Mouse (Mus musculus) neural tube, embryonic 14.5 days (tissue): ENCODE data around the gene Ccng2. TPM values are rescaled to one million over a fixed set of nuclear protein-coding genes. Genes with fewer than 3 reads are reported as not detected.

Experiments
- ATAC-seq: fragments of 200-750 bp; cut with Nextera tagmentation; 2 replicates; pipeline ENCODE4 v1.8.0; 2017; ENCODE audit warnings: low read depth, mild to moderate bottlenecking, moderate TSS enrichment, moderate library complexity
- H3K27ac ChIP-seq: fragments of 300-500 bp; sonication (generic); 2 replicates; pipeline ENCODE4 v1.5.1; 2014; ENCODE audit warnings: low read depth, mild to moderate bottlenecking, control low read depth, low read length, moderate library complexity, mixed read lengths
- H3K27me3 ChIP-seq: fragments of 300-500 bp; sonication (generic); 2 replicates; pipeline ENCODE4 v1.6.1; 2014; ENCODE audit warnings: low read length; ENCODE audit not compliant: control insufficient read depth, insufficient read depth
- H3K36me3 ChIP-seq: fragments of 300-500 bp; sonication (generic); 2 replicates; pipeline ENCODE4 v1.6.1; 2014; ENCODE audit warnings: low read length, mixed read lengths; ENCODE audit not compliant: control insufficient read depth, insufficient read depth
- H3K4me1 ChIP-seq: fragments of 300-500 bp; sonication (generic); 2 replicates; pipeline ENCODE4 v1.6.1; 2014; ENCODE audit warnings: low read length; ENCODE audit not compliant: control insufficient read depth, insufficient read depth
- H3K4me2 ChIP-seq: fragments of 300-500 bp; sonication (generic); 2 replicates; pipeline ENCODE4 v1.6.1; 2014; ENCODE audit warnings: mild to moderate bottlenecking, low read depth, low read length, control low read depth
- H3K4me3 ChIP-seq: fragments of 300-500 bp; sonication (generic); 2 replicates; pipeline ENCODE4 v1.5.1; 2014; ENCODE audit warnings: low read depth, low read length, control low read depth, mixed read lengths
- H3K9ac ChIP-seq: fragments of 300-500 bp; sonication (generic); replicated peaks from 2 replicates; pipeline ENCODE4 v1.6.1; 2014; ENCODE audit warnings: low read depth, mild to moderate bottlenecking, control low read depth, low read length, mixed read lengths
- H3K9me3 ChIP-seq: fragments of 300-500 bp; sonication (generic); 2 replicates; pipeline ENCODE4 v1.6.1; 2016; ENCODE audit warnings: low read length; ENCODE audit not compliant: control insufficient read depth
- WGBS: fragments of 180-500 bp; shearing (Covaris S2); extraction: QIAGEN DNeasy Blood & Tissue Kit; methylation state at CpG from one replicate; pipeline ENCODE4 v1.1.7; 2014; 5-methylcytosine and 5-hydroxymethylcytosine counted together
- polyA plus RNA-seq: library from polyadenylated mRNA; unstranded; fragments of >200 nt; fragmentation: Nextera tagmentation; extraction: Ambion mirVana; gene quantifications from 2 replicates; pipeline ENCODE4 v1.2.1, GENCODE M21; 2014

Ccng2 gene
- 72.6 and 92.5 TPM in 2 replicates for polyA plus RNA-seq

DNA sequence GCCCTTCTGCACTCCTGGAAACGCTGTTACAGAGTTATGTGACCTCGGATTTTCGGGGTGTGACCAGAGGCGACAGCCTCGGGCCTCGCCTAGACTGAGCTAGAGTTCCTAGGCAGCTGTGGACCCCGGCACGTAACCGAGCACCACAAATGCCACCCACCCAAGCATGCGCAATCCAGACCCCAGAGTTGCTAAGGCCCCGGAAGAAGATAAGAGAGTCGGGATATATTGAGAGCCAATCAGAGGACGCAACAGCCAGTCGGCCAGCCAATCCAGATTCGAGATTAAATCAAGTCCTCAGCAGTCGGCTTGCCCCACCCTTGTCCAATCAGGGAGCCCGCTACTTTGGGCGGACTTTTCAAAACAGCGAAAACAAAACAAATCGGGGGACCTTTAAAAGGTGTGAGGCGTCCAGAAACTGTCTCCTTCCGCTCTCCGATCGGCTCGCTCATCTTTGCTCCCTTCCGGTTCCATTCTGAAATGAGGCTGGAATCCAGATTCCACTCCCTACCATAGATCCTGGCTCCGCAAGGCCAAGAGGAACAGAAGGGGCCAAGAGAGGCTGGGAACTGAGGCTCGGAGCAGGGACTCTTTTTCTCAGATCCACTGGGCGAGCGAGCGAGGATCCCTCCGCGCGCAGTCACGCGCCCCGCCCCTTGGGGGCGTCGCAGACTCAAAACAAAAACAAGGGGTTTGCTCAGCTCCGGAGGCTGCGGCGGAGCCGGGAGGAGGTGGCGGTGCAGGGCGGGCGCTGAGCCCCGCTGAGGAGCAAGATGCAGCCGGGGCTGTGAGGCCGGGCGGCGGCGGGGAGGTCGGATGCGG lies at the start of gene Ccng2:
TSS of gene Ccng2 (plus strand) at position 375 of the 822 bp plus-strand sequence.
- Histone ChIP-seq H3K9me3 (no peaks in the 10 kb centered on the region), H3K27ac (peak within 1 kb of the TSS; percentile 95), H3K4me1 (peaks cover 12% of the 10 kb centered on the region), H3K4me2 (peak within 1 kb of the TSS; percentile 72), H3K36me3 (peaks cover 14% of the 10 kb centered on the region), H3K27me3 (no peaks in the 10 kb centered on the region), H3K4me3 (peak within 1 kb of the TSS; percentile 87), H3K9ac (peak within 1 kb of the TSS; percentile 96)
- under 1% methylated on average over 50 of the region's 54 CpGs for WGBS
- peak; percentile 97 for ATAC-seq

GRCm38 (mm10) chr5:93218375-93218774 lies 48.7 kb upstream of the Ccng2 start:
- no peak for ATAC-seq
- 86% methylated on average over 3 of the region's 3 CpGs for WGBS
- no peak overlapping the region for H3K27ac ChIP-seq

DNA sequence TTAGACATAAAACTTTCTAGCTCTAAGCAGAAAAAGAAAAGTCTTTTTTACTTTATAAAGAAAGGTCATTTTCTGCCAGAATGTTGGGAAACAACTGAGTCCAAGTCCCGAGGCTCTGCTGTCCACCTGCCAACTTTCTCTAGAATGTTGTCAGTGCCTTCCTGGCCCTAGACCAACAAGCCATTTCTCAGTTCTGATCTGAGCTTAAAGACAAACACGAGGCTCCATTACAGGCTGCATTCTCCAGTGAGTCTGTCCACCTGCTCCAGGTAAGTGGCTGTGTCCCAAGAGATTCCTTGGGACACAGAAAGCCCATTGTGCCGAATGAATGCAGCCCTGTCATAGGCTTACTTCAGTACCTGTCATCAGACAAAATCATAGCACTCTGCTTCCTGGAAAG lies 45.4 kb upstream of the Ccng2 start:
- no peaks in the 10 kb centered on the region for H3K4me1 ChIP-seq
- H3K4me3 ChIP-seq = no peak overlapping the region
- H3K4me2 ChIP-seq = no peak overlapping the region
- 71% methylated on average over 3 of the region's 3 CpGs for WGBS
- H3K27me3 ChIP-seq = no peaks in the 10 kb centered on the region
- H3K36me3 ChIP-seq = no peaks in the 10 kb centered on the region
- ATAC-seq = no peak
- H3K9ac ChIP-seq = no peak overlapping the region
- H3K9me3 ChIP-seq = no peaks in the 10 kb centered on the region
- no peak overlapping the region for H3K27ac ChIP-seq

More at GRCm38 (mm10) chr5:93218375-93218774, 48.7 kb upstream of the Ccng2 start:
- Histone ChIP-seq H3K36me3 (no peaks in the 10 kb centered on the region), H3K4me2 (no peak overlapping the region), H3K9ac (no peak overlapping the region), H3K4me1 (no peaks in the 10 kb centered on the region), H3K9me3 (no peaks in the 10 kb centered on the region), H3K27me3 (no peaks in the 10 kb centered on the region), H3K4me3 (no peak overlapping the region)

DNA sequence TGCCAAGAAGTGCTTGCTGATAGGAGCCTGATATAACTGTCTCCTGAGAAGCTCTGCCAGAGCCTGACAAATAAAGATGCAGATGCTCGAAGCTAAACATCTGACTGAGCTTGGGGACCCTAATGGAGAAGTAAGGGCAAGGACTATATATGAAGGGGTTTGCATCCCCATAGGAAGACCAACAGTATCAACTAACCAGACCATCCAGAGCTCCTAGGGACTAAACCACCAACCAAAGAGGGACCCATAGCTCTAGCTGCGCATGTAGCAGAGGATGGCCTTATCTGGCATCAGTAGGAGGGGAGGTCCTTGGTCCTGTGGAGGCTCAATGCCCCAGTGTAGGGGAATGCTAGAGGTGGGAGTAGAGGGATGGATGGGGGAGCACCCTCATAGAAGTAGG lies 42.5 kb upstream of the Ccng2 start:
- no peak overlapping the region for H3K9ac ChIP-seq
- 82% methylated on average over 2 of the region's 2 CpGs for WGBS
- H3K27me3 ChIP-seq = no peaks in the 10 kb centered on the region
- H3K9me3 ChIP-seq = no peaks in the 10 kb centered on the region
- H3K27ac ChIP-seq = no peak overlapping the region
- no peaks in the 10 kb centered on the region for H3K36me3 ChIP-seq
- no peaks in the 10 kb centered on the region for H3K4me1 ChIP-seq
- H3K4me3 ChIP-seq = no peak overlapping the region
- no peak overlapping the region for H3K4me2 ChIP-seq
- no peak for ATAC-seq

GRCm38 (mm10) chr5:93227157-93227556 lies 39.9 kb upstream of the Ccng2 start:
- Histone ChIP-seq H3K9me3 (no peaks in the 10 kb centered on the region), H3K4me3 (no peak overlapping the region), H3K4me2 (no peak overlapping the region), H3K4me1 (no peaks in the 10 kb centered on the region), H3K27me3 (no peaks in the 10 kb centered on the region), H3K9ac (no peak overlapping the region), H3K36me3 (no peaks in the 10 kb centered on the region), H3K27ac (no peak overlapping the region)
- no peak for ATAC-seq
- 91% methylated on average over 3 of the region's 3 CpGs for WGBS

DNA sequence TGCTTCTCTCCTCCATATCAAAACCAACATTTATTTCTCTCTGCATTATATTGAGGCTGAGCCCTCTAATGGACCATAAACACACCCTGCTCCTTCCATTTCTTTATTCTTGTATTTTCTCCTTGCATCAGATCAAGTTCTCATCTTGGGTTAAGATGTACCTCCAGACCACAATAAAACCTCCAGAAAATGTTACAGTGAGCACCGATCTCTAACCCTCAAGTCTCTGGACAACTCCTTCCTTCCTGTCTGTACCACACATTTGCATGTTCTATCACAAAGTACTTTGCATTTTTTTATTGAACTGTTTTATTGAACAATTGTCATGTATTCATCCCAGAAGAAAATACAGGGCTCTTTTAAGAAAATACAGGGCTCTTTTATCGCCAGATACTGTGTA lies 37.5 kb upstream of the Ccng2 start:
- 89% methylated on average over 2 of the region's 2 CpGs for WGBS

DNA sequence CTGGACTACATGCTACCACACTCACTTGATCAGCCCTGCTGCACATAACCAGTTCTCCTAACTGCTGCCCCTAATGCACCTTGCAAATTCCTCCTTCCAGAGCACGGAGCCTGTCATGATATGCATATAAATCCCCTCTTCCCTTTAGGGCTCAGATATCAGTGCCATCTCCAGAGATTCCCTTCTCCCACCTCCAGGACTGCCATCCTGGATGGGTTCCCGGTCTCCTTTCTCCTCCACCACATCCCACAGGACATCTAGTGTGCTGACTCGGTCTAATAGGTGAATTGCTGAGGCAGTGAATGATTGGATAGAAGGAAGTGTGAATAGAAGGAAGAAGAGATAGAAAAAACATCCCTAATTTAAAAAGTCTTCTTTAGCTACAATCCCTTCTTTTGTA lies 35.3 kb upstream of the Ccng2 start:
- Histone ChIP-seq H3K9ac (no peak overlapping the region), H3K4me1 (no peaks in the 10 kb centered on the region), H3K36me3 (no peaks in the 10 kb centered on the region), H3K9me3 (no peaks in the 10 kb centered on the region), H3K4me3 (no peak overlapping the region), H3K4me2 (no peak overlapping the region), H3K27me3 (no peaks in the 10 kb centered on the region), H3K27ac (no peak overlapping the region)
- 61% methylated on average over 3 of the region's 3 CpGs for WGBS
- ATAC-seq = no peak

More for the DNA sequence above, 37.5 kb upstream of the Ccng2 start:
- H3K27ac ChIP-seq = no peak overlapping the region
- H3K27me3 ChIP-seq = no peaks in the 10 kb centered on the region
- H3K4me1 ChIP-seq = no peaks in the 10 kb centered on the region
- H3K36me3 ChIP-seq = no peaks in the 10 kb centered on the region
- no peak overlapping the region for H3K4me3 ChIP-seq
- no peaks in the 10 kb centered on the region for H3K9me3 ChIP-seq
- no peak overlapping the region for H3K9ac ChIP-seq
- no peak for ATAC-seq
- H3K4me2 ChIP-seq = no peak overlapping the region

DNA sequence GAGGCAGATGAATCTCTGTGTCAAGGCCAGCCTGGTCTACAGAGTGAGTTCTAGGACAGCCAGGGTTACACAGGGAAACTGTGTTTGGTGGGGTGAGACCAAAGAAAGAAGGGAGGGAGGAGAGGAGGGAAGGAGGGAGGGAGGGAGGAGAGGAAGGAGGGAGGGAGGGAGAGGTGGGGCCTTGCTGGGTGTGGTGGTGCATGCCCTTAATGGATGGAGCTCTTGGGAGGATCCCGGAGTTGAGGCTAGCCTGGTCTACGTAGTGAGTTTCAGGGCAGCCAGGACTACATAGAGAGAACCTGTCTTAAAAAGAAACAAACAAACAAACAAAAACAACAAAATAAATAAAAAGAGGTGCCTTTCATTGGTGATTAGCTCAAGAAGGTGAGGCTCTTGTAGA lies 34.2 kb upstream of the Ccng2 start:
- Histone ChIP-seq H3K4me1 (no peaks in the 10 kb centered on the region), H3K4me3 (no peak overlapping the region), H3K9ac (no peak overlapping the region), H3K9me3 (no peaks in the 10 kb centered on the region), H3K27ac (no peak overlapping the region), H3K27me3 (no peaks in the 10 kb centered on the region), H3K4me2 (no peak overlapping the region), H3K36me3 (no peaks in the 10 kb centered on the region)
- WGBS = 90% methylated on average over 2 of the region's 2 CpGs
- ATAC-seq = no peak

- no peak for ATAC-seq
- H3K4me3 ChIP-seq = no peak overlapping the region
- H3K4me2 ChIP-seq = no peak overlapping the region
- no peaks in the 10 kb centered on the region for H3K36me3 ChIP-seq
- no peaks in the 10 kb centered on the region for H3K27me3 ChIP-seq
- 70% methylated on average over 4 of the region's 4 CpGs for WGBS
- H3K4me1 ChIP-seq = no peaks in the 10 kb centered on the region
- H3K27ac ChIP-seq = no peak overlapping the region
- no peak overlapping the region for H3K9ac ChIP-seq
- H3K9me3 ChIP-seq = no peaks in the 10 kb centered on the region
These were observed 32.9 kb upstream of the Ccng2 start for GRCm38 (mm10) chr5:93234130-93234529.
